Mouse (Mus musculus) mature B cell (primary cell): ENCODE data around the gene Pth.

ENCODE experiments used
- in situ Hi-C: fragments of 300-500 bp; cut with MboI; formaldehyde crosslinking; loops from 2 replicates; pipeline ENCODE4 v1.14.3; 2019

Pth gene

DNA sequence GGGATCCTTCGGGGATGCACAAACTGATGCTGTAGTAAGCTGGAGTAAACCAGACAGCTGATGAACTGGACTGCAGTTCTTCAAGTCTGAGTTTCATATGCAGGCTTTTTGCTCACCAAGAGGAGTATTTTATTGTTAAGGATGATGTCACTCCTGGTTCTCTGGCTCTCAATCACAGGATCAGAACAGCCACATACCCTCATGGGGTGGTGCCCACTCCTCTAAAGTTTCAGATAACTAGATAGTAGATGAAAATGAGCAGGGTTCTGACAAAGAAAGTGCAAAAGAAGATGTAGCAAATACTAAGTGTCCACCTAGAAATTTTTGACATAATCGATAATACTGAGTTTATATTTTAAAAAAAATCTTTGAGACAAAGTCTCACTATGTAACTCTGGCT lies at the start of gene Pth:
Gene Pth (minus strand): TSS at position 101 of the 400 bp plus-strand sequence.
- in situ Hi-C loops: no loop called here

DNA sequence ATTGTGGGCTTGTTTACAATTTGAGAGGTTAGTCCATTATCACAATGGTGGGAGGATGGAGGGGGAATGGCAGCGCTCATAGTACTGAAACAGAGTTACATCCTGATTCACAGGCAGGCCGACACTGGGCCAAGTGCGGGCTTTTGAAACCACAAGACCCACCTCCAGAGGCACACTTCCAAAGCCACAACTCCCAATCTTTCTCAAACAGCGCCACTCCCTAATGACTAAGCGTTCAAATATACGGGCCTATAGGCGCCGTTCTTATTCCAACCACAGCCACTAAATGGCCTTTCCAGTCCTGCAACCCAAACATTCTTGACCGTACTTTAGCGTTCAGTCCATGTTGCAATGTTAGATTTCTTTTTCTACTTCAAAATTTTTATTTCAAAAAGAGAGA lies 47.9 kb upstream of the Pth start:
- in situ Hi-C loops: no loop called here

DNA sequence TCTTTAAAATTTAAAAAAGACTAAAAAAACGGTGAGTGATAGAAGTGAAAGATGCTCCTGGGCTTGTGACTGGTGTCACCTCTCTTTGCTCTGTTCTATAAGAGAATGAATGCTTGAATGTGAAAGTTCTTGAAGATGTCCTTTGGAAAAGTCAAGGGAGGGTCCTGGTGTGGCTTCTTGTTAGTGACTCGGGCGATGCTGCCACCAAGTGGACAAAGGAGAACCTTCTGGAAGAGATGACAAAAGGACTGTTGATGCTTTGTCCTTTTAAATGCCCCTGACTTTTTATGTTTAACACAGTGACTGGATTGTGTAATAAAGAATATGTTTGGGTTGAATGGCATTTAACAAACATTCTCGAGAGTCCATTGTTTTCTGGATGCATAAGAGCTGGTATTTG lies 45.9 kb upstream of the Pth start:
- in situ Hi-C loops: no loop called here

DNA sequence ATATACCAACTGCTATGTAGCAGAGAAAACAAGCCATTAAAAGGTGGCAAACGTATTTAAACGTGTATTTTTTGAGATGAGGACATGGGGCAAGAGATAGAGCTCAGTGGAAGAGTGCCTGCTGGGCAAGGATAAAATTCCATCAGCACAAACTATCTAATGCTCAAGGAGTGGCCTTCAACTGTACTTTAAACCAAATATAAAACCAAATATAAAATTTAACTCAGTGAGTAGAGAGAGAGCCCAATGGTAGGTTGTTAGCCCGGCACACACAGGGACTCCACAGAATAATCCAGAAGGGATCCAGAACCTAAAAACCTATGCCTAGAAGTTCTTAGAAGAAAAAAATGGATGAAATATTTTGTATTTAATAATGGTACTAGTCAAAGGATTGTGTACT lies 45.1 kb upstream of the Pth start:
- in situ Hi-C loops: no loop called here

DNA sequence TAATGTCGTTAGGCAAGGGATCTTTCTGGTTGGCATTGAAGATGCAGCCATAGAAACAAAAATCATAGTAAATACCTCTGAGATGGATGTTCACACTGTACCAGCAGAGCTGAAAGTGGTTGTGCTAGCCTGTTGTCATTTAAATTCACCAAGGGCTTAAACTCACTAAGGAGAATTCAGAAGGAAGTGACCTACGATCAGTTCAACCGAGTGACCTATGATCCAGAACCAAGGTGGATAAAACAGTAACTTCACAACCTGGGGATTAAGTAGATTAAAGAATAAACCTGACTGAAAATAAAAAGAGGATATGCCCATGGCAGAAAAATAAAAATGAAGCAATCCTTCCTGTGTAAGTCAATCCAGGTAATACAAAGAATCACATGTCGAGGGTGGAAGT lies 44.5 kb upstream of the Pth start:
- in situ Hi-C loops: no loop called here

DNA sequence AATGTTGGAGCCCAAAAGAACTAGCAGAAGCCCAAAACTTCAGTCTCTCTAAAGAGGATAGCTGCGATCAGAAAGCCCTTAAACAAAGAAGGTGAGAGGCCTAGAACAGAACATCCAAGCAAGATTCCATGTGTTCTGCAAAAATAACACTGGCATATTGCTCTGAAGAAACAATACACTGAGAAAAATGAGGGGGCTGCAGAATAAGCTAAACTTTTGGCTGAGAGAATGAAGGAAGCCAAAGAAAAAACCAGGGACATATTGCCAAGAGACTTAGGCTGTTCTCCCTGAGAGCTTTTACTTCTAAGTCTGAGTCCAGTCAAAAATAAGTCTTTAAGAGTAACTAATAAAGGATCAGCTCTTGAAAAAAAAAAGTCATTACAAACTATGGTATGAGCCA lies 32.4 kb upstream of the Pth start:
- in situ Hi-C loops: no loop called here

DNA sequence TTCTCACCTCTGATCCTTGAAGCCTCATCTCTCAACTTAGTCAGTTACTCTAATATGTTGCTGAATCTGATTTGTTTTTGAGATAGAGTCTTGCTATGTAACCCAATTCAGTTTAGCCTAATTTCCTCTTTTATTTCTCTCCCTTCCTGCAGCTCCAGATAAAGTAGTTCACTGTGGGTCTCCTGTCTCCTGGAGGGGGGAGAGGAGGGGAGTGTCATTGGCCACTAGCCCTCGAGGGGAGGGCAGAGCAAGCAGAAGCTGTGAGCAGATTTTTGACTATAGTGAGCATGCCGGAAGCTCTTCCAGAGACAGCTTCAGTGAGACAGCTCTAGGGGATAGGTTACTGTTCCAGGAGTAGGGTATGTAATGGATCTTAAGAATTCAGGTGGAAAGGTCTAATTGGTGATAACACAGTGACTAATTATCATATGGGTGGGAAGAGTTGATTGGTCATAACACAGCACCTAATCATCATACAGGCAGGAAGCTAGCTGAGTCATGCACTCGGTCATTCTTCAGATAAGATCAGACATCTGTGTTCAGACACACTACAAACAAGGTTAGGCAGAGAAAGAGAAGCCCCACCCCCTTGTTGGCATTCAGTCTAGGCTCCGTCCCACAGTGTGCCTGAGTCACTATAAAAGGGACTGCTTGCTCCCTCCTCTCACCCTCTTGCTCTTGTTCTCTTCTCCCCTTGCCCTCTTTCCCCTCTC lies 30.9 kb upstream of the Pth start:
- in situ Hi-C loops: no loop called here

DNA sequence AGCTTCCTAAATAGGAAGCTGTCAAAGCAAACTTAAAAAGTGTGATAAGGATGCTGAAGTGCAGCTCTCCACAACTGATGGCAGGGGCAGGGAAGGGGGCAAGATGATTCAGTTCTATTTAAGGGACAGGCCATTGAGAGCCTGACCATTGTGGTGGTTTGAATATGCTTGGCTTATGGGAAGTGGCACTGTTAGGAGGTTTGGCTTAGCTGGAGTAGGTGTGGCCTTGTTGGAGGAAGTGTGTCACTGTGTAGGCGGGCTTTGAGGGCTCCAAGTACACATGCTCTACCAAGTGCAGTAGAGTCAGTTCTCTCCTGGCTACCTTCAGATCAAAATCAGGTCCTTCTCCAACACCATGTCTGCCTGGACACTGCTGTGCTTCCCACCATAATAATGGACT lies 28.2 kb upstream of the Pth start:
- in situ Hi-C loops: no loop called here

DNA sequence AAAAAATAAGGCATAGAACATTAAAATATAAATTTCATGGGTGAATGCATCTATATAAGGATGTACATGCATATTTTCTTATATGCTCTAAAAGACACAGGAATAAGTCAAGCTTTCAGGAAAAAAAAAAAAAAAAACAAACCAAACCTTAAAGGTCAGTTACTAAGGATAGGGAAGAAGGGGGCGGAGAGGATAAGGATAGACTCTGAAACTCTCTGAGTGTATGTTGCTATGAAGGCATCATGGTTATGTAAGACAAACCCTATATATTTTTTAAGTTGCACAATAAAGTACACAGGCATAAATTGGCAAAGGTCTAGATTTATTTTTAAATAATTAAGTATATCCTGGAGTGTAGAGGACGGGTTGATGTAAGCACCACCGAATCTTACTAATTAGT lies 26.9 kb upstream of the Pth start:
- in situ Hi-C loops: no loop called here

DNA sequence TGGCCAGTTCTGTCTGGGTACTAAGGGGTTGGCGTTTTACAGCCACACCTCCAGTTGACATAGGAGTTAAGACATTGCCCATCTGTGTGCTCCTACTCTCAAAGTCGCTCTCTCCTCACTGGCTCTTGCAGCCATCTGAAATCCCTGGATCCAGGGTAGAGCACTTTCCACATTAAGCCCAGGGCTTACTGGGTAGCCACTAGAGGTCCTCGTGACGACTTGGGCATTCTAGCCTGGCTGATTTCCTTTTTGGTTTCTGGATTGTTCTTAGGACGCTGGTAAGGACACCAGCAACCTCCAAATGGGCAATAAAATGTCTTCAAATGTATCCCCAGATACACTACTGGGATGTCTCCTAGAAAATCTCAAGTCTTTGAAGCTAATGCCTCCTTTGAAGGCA lies 20.3 kb upstream of the Pth start:
- in situ Hi-C loops: no loop called here

DNA sequence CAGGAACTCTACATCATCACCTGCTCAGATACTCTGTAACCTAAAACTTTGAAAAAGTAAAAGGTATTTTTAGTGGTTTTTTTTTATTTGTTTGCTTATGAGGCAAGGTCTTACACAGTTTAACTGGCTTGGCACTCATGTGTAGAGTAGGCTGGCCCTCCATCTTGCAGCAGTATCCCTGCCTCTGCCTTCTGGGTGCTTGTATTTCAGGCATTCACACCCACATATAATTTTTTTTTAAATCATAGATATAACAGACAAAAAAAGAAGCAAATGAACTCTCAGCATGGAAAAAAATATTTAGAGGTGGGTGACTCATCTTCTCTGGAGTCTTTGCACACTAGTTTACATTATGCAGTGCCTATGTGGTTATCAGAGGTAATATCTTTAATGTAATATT lies 9.7 kb upstream of the Pth start:
- in situ Hi-C loops: no loop called here

DNA sequence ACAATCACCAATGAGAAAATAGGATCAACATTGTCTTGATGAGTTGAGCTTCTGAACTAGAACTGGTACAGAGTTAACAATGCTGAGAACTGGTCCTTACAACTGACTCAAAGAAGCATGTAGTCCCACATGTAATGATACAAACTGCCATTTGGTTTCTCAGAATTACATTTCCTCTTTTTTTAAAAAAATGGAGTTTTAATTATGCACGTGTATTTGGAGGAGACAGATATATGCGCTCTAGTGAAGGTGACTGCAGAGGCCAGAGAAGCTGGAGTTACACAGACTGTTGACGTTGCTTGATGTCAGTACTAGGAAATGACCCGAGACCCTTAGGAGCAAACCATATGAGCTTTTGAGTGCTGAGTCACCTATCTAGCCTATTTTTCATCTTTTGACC lies 8.3 kb upstream of the Pth start:
- in situ Hi-C loops: no loop called here

DNA sequence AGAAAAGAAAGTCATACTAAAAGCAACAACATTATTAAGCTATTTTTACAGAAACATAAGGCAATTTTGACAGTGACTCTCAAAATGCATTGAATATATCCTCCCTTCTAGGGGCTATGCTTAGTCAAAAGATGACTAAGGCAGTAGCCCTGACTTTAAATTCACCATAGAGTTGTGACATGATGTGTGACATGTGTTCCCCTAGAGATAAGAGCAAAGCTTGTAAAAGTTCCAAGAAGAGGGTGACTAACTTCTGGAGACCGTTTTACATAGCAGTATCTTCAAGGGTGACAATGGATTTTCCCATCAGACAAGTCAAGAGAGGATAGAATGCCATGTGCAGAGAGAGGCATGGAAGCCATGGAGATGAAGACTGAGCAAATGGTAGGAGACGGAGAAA lies 3.2 kb upstream of the Pth start:
- in situ Hi-C loops: no loop called here

DNA sequence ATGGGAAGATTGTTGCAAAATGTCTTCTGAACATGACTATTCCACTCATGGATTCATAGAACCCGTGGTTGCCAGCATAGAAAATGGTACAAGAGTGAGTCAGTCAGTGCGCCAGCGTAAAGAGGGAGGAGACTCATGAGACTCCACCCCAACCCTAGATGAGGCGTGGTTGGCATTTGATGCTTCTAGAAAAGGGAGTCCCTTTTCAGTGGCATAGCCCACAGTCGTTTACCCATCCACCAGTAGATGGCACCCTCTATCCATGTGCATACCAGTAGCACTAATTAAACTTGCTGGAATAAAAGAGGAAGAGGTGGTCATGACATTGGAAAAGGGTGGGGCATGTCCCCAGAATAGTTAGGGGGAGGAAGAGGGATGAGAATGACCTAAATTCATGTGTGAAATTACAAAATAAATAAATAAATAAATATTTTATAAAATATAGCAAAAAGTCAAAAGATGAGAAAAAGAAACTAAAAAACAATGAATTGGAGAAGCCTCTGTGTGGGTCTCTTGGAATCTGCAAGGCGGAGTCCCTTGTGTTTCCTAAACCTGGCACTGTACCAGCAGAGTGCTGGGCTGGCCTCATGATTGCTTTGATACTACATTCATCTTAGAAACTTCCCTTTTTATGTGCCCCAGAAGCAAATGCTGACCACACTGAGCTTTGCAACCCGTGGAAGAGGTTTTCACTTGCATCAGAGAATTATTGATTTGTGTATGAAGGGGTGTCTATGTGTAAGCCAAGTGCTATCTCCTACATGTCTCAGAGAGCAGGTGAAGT lies 10.3 kb downstream of the Pth start:
- in situ Hi-C loops: no loop called here

DNA sequence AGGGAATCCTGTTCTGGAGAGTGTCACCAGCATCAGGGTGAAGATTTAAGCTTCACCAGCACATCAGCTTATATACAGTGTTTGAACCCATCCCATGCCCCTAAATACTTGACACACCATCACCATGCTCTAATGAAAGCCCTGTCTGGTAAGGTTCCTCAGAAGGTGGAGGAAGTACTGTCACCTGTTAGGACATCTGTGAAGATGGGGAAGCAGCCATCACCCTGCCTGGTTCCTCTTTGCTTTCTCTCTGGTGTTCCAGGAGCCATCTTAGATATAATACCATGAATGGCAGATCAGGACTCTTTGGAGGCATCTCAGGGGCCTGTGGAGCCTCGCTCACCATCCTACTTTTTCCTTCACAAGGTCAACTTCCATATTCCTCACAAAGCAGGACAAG lies 15.7 kb downstream of the Pth start:
- in situ Hi-C loops: loop anchor here (5.0 kb wide), 1 partner anchor 225 kb away; no protein-coding TSS in a partner anchor

DNA sequence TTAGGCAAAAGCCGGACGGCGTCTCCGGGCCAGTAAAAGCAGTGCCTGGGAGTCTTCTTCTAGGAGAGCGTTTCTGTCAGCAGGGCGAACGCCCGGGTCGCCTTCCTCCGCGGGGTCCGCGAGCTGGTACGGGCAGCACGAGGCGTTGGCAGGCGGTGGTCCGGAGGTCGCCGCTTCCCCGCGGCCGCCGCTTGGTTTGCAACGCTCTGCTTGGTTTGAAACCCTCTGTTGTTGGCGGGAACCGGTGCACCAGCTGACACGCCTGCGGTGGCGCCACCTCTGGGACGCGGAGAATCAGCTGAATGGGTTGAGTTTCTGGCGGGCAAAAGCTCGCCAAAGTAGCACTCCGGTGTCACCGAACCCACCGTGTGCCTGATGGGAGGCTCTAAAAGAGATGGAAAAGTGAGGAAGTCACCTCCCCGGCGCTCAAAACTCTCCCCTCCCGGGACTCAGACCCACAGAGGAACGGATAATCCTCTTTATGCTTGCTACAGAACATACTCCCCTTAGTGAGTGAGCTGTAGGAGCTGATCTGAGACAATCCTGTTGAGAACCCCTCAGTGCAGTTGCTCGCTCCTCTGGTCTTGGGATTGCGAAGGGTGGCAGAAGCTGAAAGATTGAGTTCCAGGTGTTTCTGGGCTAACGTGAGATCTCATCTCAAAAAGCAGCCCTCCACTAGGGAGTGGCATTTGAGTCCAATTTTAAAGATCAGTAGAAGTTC lies 18.6 kb downstream of the Pth start:
- in situ Hi-C loops: loop anchor here (5.0 kb wide), 1 partner anchor 228 kb away; no protein-coding TSS in a partner anchor

DNA sequence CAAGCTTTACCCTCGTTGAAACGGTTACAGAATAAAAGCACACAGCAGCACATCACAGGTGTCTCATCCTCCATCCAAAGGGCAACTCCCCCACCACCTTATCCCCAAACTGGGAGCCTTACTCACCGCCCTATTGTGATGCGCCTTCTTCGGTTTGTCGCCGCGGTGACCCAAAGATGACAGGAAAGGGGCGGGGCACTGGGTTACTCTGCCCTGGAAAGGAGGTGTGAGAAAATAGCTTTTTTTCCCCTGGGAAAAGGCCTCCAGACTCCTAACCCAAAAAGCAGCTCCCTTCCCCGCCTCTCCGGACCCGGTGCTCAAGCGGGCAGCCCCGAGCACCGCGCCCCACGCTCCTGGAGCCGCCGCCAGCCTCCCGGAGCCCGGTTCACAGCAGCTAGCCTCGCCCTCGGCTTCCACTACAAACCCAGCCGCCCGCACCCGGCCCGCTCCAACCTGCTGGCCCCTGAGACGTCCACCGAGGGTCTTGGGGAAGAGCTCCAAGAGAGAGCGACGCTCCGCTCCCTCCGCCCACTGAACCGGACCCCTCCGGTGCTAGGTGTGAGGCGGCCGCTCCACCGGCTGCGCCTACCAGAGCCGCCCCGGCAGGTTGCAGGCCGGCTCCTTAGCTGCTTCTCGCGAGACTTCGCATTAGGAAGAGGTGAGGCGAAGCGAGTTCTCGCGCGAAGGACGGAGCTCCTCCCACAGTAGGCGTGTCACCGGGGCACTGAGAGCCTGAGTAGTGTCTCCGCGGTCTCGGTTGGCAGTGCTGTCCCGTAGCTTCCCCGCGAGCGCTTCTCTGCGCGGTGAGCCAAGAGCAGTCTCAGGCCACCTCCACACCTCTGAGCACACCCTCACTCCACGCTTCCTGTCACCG lies 19.4 kb downstream of the Pth start, which contains the start of gene Btbd10:
Gene Btbd10 (minus strand): TSS at position 647 of the 874 bp plus-strand sequence.
- in situ Hi-C loops: no loop called here

DNA sequence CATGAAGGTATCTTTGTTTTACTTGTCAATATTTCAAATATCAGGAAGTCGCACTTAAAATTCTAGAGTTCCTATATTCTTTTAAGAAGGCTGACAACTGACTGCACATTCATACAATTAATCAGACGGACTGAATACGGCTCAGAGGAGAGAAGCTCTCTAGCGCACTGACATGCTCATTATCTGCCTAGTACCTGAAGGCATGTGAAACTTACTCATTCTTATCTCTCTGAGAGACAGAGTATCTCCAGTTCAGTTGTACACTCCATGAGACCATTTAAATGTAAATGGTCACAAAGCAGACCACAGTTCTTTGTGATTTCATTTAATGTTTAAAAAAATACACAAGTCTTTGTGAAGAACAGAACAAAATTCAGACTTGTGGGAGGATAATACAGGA lies 20.9 kb downstream of the Pth start:
- in situ Hi-C loops: no loop called here

DNA sequence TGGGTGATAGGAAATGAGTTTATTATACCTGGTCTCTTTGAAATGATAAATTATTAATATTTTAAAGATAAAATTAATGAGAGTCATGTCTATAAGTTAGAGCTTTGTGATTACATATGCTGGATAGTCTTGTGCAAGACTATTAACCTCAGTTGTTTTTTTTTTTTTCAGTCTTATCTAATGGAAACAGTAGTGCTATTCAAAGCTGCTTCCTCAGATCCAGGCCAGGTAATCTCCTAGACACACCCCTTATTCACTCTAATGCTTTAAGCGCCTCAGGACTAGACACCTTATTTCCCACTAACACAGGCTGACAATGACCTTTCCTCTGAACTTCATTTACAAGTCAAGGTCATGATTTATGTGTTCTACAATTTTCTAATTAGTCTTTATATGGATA lies 39.3 kb downstream of the Pth start:
- in situ Hi-C loops: no loop called here

DNA sequence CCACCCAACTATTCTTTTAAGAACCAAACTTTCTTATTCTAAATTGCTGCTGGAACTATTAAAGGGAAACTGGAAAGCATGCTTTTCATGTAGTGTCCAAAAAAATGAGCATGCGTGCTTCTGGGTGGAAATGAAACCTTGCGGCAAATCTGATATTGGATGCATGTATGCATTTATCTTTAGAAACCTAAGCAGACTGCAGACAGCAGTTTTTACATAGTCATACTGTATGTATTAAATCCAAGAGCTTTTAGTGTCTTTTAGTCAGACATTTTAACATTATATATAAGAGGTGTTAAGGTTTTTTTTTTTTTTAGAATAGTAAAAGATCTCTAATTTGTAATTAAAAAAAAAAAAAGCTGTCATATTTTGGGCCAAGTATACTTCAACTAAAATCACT lies 40.7 kb downstream of the Pth start:
- in situ Hi-C loops: no loop called here

DNA sequence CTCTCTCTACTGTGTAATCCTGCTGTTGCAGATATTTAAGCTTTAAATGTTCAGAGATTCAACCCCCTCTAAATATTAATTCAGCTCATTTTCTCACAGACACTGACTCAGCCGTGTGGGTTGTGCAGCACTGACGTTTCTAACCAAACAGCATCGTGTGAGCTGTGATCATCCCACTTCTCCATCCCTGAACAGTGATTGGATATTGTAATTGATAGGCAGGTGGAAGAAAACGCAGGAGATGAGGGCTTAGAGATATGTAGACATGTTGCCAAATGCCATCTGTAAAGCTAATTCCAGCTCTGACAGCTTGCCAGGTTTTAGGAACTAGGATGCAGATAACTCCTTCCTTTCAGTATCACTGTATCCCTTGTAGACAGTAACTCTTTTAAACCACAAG lies 41.1 kb downstream of the Pth start:
- in situ Hi-C loops: no loop called here
